Mouse (Mus musculus): ENCODE data around the gene Osbpl8.

GRCm38 (mm10) chr10:111237434-111237833 lies 72.9 kb downstream of the Osbpl8 start:
- TF ChIP-seq CTCF (IDR thresholded peaks at IDR 0.05; ENCODE audit: extremely low read depth, insufficient read depth, low read length) (no peak), POLR2A (IDR thresholded peaks at IDR 0.05; ENCODE audit: extremely low read depth, insufficient read depth, low read length) (no peak)

Data from cortical plate, adult 2 months (tissue).